Mouse (Mus musculus) layer of hippocampus, postnatal 10 days (tissue): ENCODE measurements at regions not wholly inside any gene's neighbourhood (a gene's known extent, or its start where the extent isn't known, plus 50 kb on each side); places are given as distances from the start of the nearest gene placed in this dataset.
"Not testable (repeated sequence)": the region's sequence is repeated elsewhere in the genome, so short reads cannot be mapped to it uniquely, and the experiment has no call there.

ENCODE experiments used
- DNase-seq, 2 experiments: peaks; one replicate each; pipeline ENCODE4 v3.0.0; 2021; ENCODE audit warnings: low spot score in 2 of 2

GRCm38 (mm10) chr8:26731111-26731510 is 246.0 kb upstream of the Zfp703 start:
- no peak for DNase-seq

GRCm38 (mm10) chr8:26744424-26744823 is 232.7 kb upstream of the Zfp703 start:
- no peak for DNase-seq

- no peak for DNase-seq
Measured at GRCm38 (mm10) chr8:26746811-26747210, 230.3 kb upstream of the Zfp703 start.

GRCm38 (mm10) chr8:26747241-26747972 is 229.7 kb upstream of the Zfp703 start:
- DNase-seq: peak; percentile 21 to 38

GRCm38 (mm10) chr8:26748161-26748971 is 228.8 kb upstream of the Zfp703 start:
- peak; percentile 19 to 22 for DNase-seq

- DNase-seq: no peak
Measured at GRCm38 (mm10) chr8:26748972-26749291, 228.2 kb upstream of the Zfp703 start.

- no peak for DNase-seq
Measured at GRCm38 (mm10) chr8:26750120-26750519, 227.0 kb upstream of the Zfp703 start.

- DNase-seq: no peak
Measured at GRCm38 (mm10) chr8:26751651-26752050, 225.5 kb upstream of the Zfp703 start.

- DNase-seq: no peak
Measured at GRCm38 (mm10) chr8:26756452-26756851, 220.7 kb upstream of the Zfp703 start.

- no peak for DNase-seq
Measured at GRCm38 (mm10) chr8:26760726-26761125, 216.4 kb upstream of the Zfp703 start.

- no peak for DNase-seq
Measured at GRCm38 (mm10) chr8:26762942-26763778, 214.0 kb upstream of the Zfp703 start.

GRCm38 (mm10) chr8:26768474-26769229 is 208.5 kb upstream of the Zfp703 start:
- DNase-seq: no peak

- DNase-seq: no peak
Measured at GRCm38 (mm10) chr8:26770424-26770886, 206.7 kb upstream of the Zfp703 start.

GRCm38 (mm10) chr8:26778917-26779537 is 198.1 kb upstream of the Zfp703 start:
- no peak for DNase-seq

GRCm38 (mm10) chr8:26780515-26780914 is 196.6 kb upstream of the Zfp703 start:
- peak; percentile 41 to 48 for DNase-seq

- not testable (repeated sequence) for DNase-seq
Measured at GRCm38 (mm10) chr8:26782936-26783335, 194.2 kb upstream of the Zfp703 start.

GRCm38 (mm10) chr8:26784381-26784780 is 192.7 kb upstream of the Zfp703 start:
- DNase-seq: no peak

- no peak for DNase-seq
Measured at GRCm38 (mm10) chr8:26791795-26792194, 185.3 kb upstream of the Zfp703 start.

- no peak for DNase-seq
Measured at GRCm38 (mm10) chr8:26793606-26794292, 183.4 kb upstream of the Zfp703 start.

- DNase-seq: no peak
Measured at GRCm38 (mm10) chr8:26794411-26794810, 182.7 kb upstream of the Zfp703 start.
